ENCODE assay signal across 12 mouse cellular contexts in genomic region chr9:56230906-56231305, GRCm38 (mm10).
"Had no signal": no experiment of that assay in that cellular context is flagged by ENCODE, and none has a peak within 500 bp of the region (broad histone marks: within the 10 kb centered on the region; RNA-seq: fewer than 3 reads in every experiment).

No protein-coding gene starts in this region.

- ATAC-seq: midbrain, embryonic 15.5 days had no signal

- H3K4me2 ChIP-seq: limb, embryonic 13.5 days; midbrain, embryonic 15.5 days; neural tube, embryonic 12.5 days; stomach, embryonic 15.5 days had no signal

- H3K27ac ChIP-seq: limb, embryonic 13.5 days; liver, embryonic 14.5 days; midbrain, embryonic 15.5 days; neural tube, embryonic 12.5 days; stomach, embryonic 15.5 days had no signal

- H3K9ac ChIP-seq: limb, embryonic 13.5 days; liver, embryonic 14.5 days; midbrain, embryonic 15.5 days; neural tube, embryonic 12.5 days; stomach, embryonic 15.5 days had no signal

- DNase-seq: kidney, postnatal 14 days; left cerebral cortex, postnatal 4 days; lung, adult 18-20 months; retina, postnatal 1 day; right cerebral cortex, postnatal 4 days; thymus, adult 2 months; thymus, postnatal 25 days had no signal

- H3K9me3 ChIP-seq: limb, embryonic 13.5 days; midbrain, embryonic 15.5 days; neural tube, embryonic 12.5 days; stomach, embryonic 15.5 days had no signal

- H3K4me1 ChIP-seq: neural tube, embryonic 12.5 days had no signal

- H3K27me3 ChIP-seq: limb, embryonic 13.5 days; midbrain, embryonic 15.5 days; neural tube, embryonic 12.5 days; stomach, embryonic 15.5 days had no signal

- H3K36me3 ChIP-seq: midbrain, embryonic 15.5 days; neural tube, embryonic 12.5 days; stomach, embryonic 15.5 days had no signal

- H3K4me3 ChIP-seq: limb, embryonic 13.5 days; midbrain, embryonic 15.5 days; neural tube, embryonic 12.5 days; stomach, embryonic 15.5 days had no signal
